Mouse (Mus musculus) midbrain, embryonic 10.5 days (tissue): ENCODE data around the gene Lrrc46. TPM values are rescaled to one million over a fixed set of nuclear protein-coding genes. Genes with fewer than 3 reads are reported as not detected.

Source experiments
- DNase-seq: peaks from one replicate; pipeline ENCODE4 v3.0.0-alpha.2; 2017; ENCODE audit warnings: low spot score
- H3K27ac ChIP-seq: fragments of 300-500 bp; sonication (generic); replicated peaks from 2 replicates; pipeline ENCODE4 v1.5.1; 2016; ENCODE audit warnings: mild to moderate bottlenecking
- H3K27me3 ChIP-seq: fragments of 300-500 bp; sonication (generic); 2 replicates; pipeline ENCODE4 v1.6.1; 2016; ENCODE audit warnings: low read depth, mild to moderate bottlenecking; ENCODE audit not compliant: poor library complexity, severe bottlenecking
- H3K36me3 ChIP-seq: fragments of 300-500 bp; sonication (generic); 2 replicates; pipeline ENCODE4 v1.6.1; 2016; ENCODE audit warnings: mild to moderate bottlenecking, moderate library complexity
- H3K4me1 ChIP-seq: fragments of 300-500 bp; sonication (generic); 2 replicates; pipeline ENCODE4 v1.6.1; 2016
- H3K4me3 ChIP-seq: fragments of 300-500 bp; sonication (generic); 2 replicates; pipeline ENCODE4 v1.5.1; 2016; ENCODE audit warnings: mild to moderate bottlenecking, moderate library complexity
- H3K9me3 ChIP-seq: fragments of 300-500 bp; sonication (generic); replicated peaks from 2 replicates; pipeline ENCODE4 v1.6.1; 2016; ENCODE audit warnings: mild to moderate bottlenecking
- WGBS: fragments of 180-500 bp; shearing (Covaris S2); methylation state at CpG from one replicate; pipeline ENCODE4 v1.1.7; 2016; 5-methylcytosine and 5-hydroxymethylcytosine counted together
- polyA plus RNA-seq: library from polyadenylated mRNA; unstranded; fragments of >200 nt; fragmentation: Nextera tagmentation; extraction: Ambion mirVana; gene quantifications from 2 replicates; pipeline ENCODE4 v1.2.1, GENCODE M21; 2016

Gene Lrrc46
- polyA plus RNA-seq, 1 experiment from 2014 or later: 3.0 TPM

DNA sequence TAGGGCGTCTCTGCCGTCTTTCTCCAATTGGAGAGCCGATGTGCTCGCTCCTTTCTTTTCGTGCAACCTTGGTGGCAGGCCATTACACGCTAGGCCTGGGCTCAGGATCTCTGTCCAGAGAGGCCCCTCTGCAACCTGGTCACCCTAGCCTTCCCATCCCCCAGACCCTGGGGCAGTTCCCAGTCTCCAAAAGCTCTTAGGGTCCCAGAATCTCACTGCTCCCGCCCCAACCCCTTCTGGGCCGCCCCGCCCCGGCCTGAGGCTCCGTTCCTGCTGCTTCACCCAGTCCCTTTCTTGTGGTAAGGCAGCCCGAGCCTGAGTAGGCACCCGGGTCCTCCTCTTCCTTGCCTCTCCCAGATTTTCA lies 21.9 kb downstream of the Lrrc46 start:
- peak; percentile 50 for DNase-seq
- 3% methylated on average over 13 of the region's 13 CpGs for WGBS
- H3K27me3 ChIP-seq: peaks cover 100% of the 10 kb centered on the region
- peaks cover 52% of the 10 kb centered on the region for H3K4me1 ChIP-seq
- peak overlapping the region; percentile 46 for H3K4me3 ChIP-seq
- H3K9me3 ChIP-seq: no peaks in the 10 kb centered on the region
- H3K27ac ChIP-seq: no peak overlapping the region
- no peaks in the 10 kb centered on the region for H3K36me3 ChIP-seq

- no peak overlapping the region; the same call in 1 of the 2 replicates for H3K27ac ChIP-seq
- peaks cover 100% of the 10 kb centered on the region for H3K27me3 ChIP-seq
- peaks cover 46% of the 10 kb centered on the region for H3K4me1 ChIP-seq
- peak; percentile 41 for DNase-seq
- WGBS: under 1% methylated on average over 65 of the region's 68 CpGs
- peak overlapping the region; percentile 46 for H3K4me3 ChIP-seq
- H3K9me3 ChIP-seq: no peaks in the 10 kb centered on the region
- no peaks in the 10 kb centered on the region for H3K36me3 ChIP-seq
These were observed 22.4 kb downstream of the Lrrc46 start for GRCm38 (mm10) chr11:97018583-97019344.

GRCm38 (mm10) chr11:97017696-97018582 lies 23.3 kb downstream of the Lrrc46 start:
- H3K27ac ChIP-seq: no peak overlapping the region; the same call in 1 of the 2 replicates
- no peaks in the 10 kb centered on the region for H3K9me3 ChIP-seq
- 1% methylated on average over 36 of the region's 36 CpGs for WGBS
- peaks cover 100% of the 10 kb centered on the region for H3K27me3 ChIP-seq
- DNase-seq: peak; percentile 57
- H3K36me3 ChIP-seq: no peaks in the 10 kb centered on the region
- peaks cover 45% of the 10 kb centered on the region for H3K4me1 ChIP-seq
- peak overlapping the region; percentile 46 for H3K4me3 ChIP-seq

- WGBS: 34% methylated on average over 7 of the region's 8 CpGs
- Histone ChIP-seq H3K27ac (no peak within 1 kb of the TSS), H3K27me3 (peaks cover 97% of the 10 kb centered on the region), H3K36me3 (no peaks in the 10 kb centered on the region), H3K4me3 (no peak within 1 kb of the TSS), H3K9me3 (no peaks in the 10 kb centered on the region), H3K4me1 (peaks cover 9% of the 10 kb centered on the region)
- DNase-seq: no peak
These were observed 28.0 kb downstream of the Lrrc46 start, which contains the start of gene Sp6 for GRCm38 (mm10) chr11:97013121-97013670. Gene Sp6 (plus strand): TSS chr11:97013394.

- Histone ChIP-seq H3K4me3 (no peak overlapping the region), H3K4me1 (peaks cover 6% of the 10 kb centered on the region), H3K36me3 (no peaks in the 10 kb centered on the region), H3K9me3 (no peaks in the 10 kb centered on the region), H3K27me3 (peaks cover 81% of the 10 kb centered on the region), H3K27ac (no peak overlapping the region; the same call in 1 of the 2 replicates)
- 68% methylated on average over 8 of the region's 8 CpGs for WGBS
- DNase-seq: no peak
These were observed 31.9 kb downstream of the Lrrc46 start for GRCm38 (mm10) chr11:97009198-97009790.

DNA sequence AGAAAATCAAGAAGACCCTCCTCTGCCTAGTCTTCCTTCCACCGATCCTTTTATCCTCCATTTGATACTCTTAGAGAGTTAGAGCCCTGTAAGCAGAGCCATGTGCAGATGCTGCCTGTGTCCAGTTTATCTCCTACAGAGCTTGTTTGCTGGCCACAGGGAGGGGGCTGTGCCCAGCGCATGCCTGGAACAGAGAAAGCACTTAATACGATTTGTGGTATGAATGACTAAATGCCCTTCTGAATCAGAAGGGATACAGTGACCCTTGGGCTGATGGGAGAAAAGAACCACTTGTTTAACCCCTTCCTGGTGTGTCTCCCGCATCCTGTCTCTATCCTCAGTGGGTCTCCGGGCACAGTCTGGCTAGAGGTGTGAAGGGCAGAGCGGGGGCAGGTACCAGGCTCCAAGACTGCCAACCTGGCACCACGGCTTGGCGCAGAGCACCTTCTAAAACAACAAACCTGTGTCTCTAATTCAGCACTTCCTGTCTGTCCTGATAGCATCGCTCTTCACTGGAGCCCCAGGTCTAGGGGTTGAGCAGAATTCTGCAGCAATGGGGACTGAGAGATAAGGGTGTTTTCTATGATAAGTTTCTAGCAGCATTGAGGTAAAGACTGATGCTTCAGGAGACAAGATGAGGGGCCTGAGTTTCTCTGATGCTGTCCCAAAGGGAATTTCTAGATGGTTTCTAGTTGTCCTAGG lies 34.0 kb downstream of the Lrrc46 start:
- 77% methylated on average over 9 of the region's 9 CpGs for WGBS
- DNase-seq: no peak
- H3K27me3 ChIP-seq: peaks cover 81% of the 10 kb centered on the region

GRCm38 (mm10) chr11:97003170-97003569 lies 38.0 kb downstream of the Lrrc46 start:
- H3K27ac ChIP-seq: no peak overlapping the region
- H3K4me1 ChIP-seq: peaks cover 25% of the 10 kb centered on the region
- no peaks in the 10 kb centered on the region for H3K9me3 ChIP-seq
- H3K4me3 ChIP-seq: no peak overlapping the region
- WGBS: 30% methylated on average over 5 of the region's 5 CpGs
- H3K27me3 ChIP-seq: peaks cover 81% of the 10 kb centered on the region
- H3K36me3 ChIP-seq: no peaks in the 10 kb centered on the region
- no peak for DNase-seq

More for the DNA sequence above, 34.0 kb downstream of the Lrrc46 start:
- H3K27ac ChIP-seq: no peak overlapping the region
- no peaks in the 10 kb centered on the region for H3K9me3 ChIP-seq
- no peaks in the 10 kb centered on the region for H3K36me3 ChIP-seq
- peaks cover 10% of the 10 kb centered on the region for H3K4me1 ChIP-seq
- H3K4me3 ChIP-seq: no peak overlapping the region

- Histone ChIP-seq H3K36me3 (no peaks in the 10 kb centered on the region), H3K4me3 (peak overlapping the region; percentile 53), H3K27me3 (peaks cover 82% of the 10 kb centered on the region), H3K9me3 (no peaks in the 10 kb centered on the region), H3K4me1 (peaks cover 70% of the 10 kb centered on the region), H3K27ac (peak overlapping the region; percentile 90)
- peak; percentile 69 for DNase-seq
- WGBS: 2% methylated on average over 30 of the region's 30 CpGs
These were observed 43.7 kb downstream of the Lrrc46 start for GRCm38 (mm10) chr11:96997380-96997956.

DNA sequence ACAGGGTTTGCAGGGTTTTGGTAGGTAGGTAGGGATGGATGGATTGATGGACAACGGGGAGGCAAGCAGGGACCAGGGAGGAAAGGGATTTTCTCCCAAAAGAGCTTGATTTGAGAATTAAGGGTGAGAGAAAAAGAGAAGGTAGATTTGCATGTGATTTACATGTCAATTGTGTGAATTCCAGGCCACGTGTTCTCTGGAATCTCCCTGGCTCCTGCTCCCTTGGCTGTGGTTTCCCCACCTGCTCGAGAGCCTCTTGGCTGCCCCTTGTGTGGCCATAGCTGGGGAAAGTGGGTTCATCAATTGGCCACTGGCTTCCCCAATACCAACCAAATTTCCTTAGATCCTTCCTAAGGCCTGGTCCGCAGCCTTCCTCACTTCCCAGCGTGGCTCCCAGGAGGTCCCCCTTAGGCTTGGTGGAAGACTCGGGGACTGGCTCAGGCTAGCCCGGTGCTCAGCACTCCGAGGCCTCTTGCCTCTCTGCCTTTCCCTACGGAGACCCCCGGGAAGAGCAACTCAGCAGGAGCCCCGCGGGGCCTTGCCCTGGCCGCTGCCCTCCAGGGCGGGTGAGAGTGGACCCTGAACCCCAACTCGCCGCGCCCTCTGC lies 44.3 kb downstream of the Lrrc46 start:
- Histone ChIP-seq H3K4me3 (peak overlapping the region; percentile 53), H3K4me1 (peaks cover 76% of the 10 kb centered on the region), H3K27ac (peak overlapping the region; percentile 90), H3K9me3 (no peaks in the 10 kb centered on the region), H3K27me3 (peaks cover 82% of the 10 kb centered on the region), H3K36me3 (no peaks in the 10 kb centered on the region)
- no peak for DNase-seq
- WGBS: 8% methylated on average over 17 of the region's 17 CpGs

DNA sequence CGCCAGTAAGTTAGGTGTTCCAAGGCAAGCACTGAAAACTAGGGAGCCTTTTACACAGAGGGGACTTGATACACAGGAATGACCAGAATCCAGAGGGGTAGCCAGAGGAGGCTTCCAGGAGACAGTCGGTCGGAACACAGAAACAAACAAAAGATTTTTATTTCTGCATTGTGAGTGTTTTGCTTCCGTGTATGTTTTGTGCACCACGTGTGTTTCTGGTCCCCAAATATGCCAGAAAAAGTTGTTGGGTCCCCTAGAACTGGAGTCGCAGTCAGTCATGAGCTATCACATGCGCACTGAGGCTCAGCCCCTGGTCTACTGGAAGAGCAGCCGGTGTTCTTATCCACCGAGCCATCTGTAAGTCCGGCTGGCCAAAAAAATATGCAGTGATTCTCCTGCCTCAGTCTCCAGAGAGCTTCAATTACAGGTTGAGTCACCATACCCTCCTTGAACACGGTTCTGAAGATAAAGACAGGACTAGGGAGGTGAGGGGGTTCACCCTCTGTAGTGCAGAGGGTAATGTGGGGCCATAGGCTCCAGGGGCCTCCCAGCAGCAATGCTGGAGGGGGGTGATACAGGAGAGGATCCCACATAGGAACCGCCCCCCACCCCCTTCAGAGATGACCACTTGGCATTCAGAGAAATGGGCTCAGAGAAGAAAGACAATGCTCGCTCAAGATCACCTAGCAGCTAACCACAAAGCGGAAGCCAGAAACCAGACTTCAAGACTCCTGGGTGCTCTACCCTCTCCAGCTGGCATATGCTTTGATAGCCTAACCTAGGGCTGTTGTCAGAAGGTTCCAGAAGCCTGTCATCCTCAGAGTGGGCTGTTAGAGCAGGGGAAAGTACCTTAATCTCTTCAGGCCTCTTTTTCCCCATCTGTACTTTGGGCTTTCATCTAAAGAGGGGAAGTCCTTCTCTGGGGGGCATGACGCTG lies 45.1 kb downstream of the Lrrc46 start:
- 78% methylated on average over 15 of the region's 15 CpGs for WGBS
- no peak overlapping the region for H3K4me3 ChIP-seq
- DNase-seq: no peak
- H3K36me3 ChIP-seq: no peaks in the 10 kb centered on the region
- H3K27me3 ChIP-seq: peaks cover 78% of the 10 kb centered on the region
- H3K4me1 ChIP-seq: peaks cover 73% of the 10 kb centered on the region
- H3K27ac ChIP-seq: peak overlapping the region; percentile 90
- H3K9me3 ChIP-seq: no peaks in the 10 kb centered on the region
